Mouse (Mus musculus) ovary, postnatal 10 days (tissue): ENCODE results near the gene Epb41l1.
"Not testable (repeated sequence)": the region's sequence is repeated elsewhere in the genome, so short reads cannot be mapped to it uniquely, and the experiment has no call there.

ENCODE experiments used
- DNase-seq: peaks from one replicate; pipeline ENCODE4 v3.0.0; 2022; ENCODE audit warnings: low spot score

Epb41l1 gene

DNA sequence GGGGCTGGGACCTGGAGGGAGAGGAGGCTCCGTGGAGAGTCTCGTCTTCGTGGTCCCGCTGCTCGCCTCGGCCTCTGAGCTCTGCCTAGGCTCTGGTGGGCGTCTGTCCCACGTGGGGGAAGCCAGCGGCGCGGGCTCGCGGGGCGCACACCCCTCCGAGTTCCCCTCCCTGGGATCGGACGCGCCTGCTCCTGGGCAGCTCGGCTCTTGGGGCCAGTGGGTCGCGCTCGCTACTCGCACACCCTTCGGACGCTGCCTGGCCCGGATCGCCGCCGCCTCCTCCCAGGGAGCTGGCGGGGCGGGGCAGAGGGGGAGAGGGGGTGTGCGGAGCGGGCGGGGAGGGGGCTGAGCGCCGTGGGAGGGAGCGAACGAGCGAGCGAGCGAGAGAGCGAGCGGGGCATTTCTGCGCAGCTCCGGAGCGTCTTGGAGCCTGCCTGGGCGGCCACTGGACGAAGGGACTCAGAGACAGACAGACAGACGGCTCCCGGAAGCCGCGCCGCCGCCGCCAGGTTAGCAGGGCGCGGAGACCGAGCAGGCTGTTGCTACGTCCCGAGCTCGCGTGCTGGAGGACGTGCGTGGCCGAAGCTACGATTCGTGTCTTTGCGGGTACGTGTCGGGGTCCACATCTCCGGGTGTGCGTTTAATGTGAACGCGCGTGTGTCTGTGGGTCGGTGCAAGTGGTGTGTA, at the start of gene Epb41l1:
Gene Epb41l1, plus strand, starts transcription at position 216 of the 687 bp plus-strand sequence.
- DNase-seq, result peak; percentile 19

DNA sequence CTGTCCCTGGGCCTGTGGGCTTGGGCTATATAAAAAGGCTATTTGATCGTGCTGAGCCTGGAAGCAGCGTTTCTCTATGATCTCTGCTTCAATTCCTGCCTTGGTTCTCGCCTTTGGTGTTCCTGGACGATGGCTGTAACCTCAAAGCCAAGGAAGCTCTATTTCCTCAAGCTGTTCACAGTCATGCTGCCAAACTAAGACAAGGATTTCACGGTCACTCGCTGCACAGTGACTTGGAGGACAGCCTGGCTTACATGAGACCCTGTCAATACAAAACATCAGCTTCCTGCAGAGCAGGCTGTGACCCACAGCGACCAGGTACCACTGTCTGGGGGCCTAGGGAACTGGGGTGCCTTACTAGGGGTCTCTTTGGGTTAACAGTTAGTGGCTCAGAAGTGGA, 43.8 kb upstream of the Epb41l1 start:
- no peak for DNase-seq

DNA sequence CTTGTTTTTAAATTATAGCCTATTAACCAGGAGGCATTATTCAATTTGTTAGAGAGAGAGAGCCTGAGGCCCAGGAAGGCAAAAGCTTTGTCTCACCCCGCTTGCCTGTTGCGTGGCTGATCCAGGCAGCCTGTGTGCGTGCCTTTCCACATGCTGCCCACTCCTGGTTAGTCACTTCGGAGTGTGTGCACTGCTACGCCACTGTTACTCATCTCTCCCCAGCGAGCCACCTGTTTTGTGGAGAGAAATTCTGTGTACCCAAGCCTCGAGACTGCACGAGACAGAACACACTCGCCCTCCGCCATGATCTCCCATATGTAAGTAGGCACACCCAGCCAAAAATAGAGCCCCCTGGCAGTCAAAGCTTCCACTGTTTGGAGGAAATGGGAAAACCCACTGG, 40.8 kb upstream of the Epb41l1 start:
- no peak for DNase-seq

DNA sequence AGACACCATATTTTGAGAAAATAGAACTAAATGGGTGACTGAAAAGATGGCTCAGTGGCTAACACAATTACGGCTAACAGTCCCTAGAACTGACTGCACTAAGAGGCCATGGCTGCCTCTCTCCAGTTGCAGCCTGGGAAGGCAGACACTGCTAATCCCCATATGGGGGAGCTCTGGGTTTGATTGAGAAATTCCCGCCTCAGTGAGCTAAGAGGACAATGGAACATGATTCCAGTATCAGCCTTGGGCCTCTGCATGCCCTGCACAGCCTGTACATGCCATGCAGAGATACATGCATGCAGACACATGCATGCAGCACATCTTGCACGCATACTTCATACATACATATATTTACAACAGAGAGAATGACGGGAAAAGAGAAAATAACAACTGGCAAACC, 39.4 kb upstream of the Epb41l1 start:
- DNase-seq, result no peak

DNA sequence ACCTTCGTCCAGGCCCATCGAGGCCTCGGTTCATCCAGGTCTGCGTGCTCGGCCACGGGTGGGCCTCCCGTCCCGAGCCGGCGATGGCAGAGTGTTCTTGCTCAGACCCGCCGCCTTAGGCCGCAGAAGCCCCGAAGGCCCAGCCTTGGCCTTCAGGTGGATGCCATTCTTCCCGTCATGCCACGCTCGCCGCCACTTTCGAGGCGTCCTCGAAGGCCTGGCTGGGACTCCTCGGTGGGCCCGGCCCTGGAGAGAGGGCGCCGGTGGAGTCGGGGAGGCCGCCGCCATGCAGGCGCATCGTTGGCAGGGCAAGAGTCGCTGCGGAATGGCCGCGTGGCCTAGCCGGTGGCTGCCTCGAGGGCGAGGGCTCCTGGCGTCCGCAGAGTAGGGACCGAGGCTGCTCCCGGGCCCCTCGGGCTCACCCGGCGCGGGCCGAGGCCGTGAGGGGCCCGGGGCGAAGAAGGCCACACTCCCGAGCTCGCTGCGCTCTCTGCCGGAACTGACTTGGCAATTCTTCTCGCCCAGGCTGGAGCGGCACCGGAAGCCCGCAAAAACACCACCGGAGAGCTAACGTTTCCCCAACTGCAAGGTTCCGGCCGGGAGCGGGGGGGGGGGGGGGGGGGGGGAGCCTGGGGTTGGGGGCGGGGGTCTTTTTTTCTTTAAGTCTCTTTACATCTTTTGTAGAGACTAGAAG, 28.1 kb upstream of the Epb41l1 start:
- peak; percentile 24 for DNase-seq

DNA sequence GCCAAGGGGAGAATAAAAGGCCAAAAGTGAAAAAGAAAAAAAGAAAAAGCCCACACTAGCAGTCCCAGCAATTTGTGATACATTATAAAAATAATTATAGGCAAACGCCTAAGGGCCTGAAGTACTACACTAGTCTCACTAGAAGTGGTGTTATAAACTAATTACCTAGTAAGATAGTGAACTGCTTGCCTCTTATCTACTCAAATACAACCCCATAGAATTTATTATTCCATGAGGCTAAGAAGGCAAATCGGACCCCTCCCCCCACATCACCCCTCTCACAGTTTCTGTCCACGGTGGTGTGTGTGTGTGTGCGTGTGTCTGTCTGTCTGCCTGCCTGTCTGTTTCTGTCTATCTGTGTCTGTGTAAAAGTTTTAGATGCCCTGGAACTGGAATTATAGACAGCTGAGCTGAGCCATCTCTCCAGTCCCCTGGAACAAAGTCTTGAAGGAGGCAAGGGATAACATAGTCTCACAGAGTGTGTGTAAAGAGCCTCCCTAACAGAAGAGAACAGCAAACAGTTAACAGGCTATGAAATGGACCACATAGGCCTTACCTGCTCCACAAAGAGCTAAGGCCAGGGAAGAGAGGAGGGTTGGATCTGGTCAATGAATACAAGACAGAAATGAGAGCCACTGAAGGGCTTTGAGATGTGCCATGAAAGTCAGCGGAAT, 27.4 kb upstream of the Epb41l1 start:
- DNase-seq, result no peak

DNA sequence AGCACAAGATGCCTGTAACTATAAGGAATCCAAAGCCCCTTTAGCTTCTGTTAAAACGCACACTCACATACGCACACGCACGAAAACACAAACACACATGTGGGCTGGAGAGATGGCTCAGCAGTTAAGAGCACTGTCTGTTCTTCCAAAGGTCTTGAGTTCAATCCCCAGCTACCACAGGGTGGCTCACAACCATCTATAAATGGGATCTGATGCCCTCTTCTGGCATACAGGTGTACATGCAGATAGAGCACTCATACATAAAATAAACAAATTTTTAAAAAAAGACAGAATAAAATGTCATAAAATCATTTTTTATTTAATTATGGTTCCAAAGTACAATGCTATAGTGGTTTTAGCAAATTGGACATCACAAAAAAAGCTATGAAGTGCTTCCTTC, 26.4 kb upstream of the Epb41l1 start:
- DNase-seq, result no peak

DNA sequence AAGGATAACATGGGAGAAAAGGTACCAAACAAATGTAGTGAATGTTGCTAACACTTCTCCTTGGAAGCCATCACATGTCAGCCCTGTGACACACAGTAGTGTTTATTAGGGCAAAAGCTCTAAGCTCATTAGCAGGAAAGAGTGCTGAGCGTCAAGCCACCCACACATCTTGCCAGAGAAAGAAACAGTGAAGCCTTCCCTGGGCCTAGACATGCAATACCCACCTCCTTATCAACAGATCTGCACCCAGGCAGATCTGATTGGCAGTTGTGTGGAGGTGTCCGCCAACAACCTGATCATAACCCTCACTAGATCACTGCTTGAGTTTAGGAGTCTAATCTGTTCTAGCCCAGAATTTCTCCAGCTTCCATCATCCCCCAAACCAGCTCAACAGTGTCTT, 24.6 kb upstream of the Epb41l1 start:
- no peak for DNase-seq

DNA sequence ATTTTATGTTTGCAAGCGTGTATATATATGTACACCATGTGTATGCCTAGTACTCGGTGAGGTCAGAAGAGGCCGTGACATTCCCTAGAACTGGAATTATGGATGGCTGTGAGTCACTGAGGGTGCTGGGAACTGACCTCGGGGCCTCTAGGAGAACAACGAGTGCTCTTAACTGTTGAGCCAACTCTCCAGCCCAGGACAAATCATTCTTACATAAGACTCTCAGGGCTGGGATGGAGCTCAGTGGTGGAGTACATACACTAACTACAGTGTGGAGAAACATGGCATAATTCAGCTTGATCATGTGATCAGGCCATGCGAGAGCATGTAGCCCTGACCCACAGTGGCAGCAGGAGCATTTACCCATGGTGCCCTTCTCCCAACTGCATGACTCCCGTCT, 22.7 kb upstream of the Epb41l1 start:
- DNase-seq, result no peak

DNA sequence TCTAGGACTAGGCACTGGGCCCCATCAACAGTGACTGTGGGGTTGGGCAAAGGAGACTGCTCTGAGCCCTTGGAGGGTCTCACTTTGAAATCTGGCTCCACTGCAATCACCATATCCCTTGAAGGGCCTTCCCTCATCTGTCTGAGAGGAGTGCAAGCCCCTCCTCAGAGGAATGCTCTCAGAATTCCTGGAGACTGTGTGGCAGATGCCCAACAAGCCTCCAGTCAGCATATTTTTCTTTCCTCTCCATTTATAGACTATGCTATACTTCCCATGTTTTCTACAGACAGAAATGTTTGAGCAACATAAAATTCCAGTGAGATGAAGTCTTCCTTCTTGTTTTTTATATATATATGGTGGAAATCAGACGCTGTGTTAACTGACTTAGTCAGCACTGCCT, 21.2 kb upstream of the Epb41l1 start:
- no peak for DNase-seq

DNA sequence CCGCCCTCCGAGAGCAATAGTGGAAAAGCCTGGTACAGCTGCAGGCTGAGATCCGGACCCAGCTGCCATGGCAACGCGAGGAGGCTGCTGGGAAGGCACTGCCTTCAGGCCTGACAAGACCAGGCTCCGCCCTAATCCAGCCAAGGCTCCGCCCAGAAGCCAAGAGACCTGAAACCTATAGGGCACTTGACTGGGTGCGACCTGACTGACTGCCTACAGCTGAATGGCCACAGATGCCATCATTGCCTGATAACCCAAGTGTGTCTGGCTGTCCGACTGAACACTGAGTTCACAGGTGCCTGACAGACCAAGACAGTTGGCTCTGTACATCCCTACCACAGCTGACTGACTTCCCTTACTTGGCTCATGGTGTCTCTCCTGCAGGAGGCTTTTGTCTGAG, 19.4 kb upstream of the Epb41l1 start:
- no peak for DNase-seq

DNA sequence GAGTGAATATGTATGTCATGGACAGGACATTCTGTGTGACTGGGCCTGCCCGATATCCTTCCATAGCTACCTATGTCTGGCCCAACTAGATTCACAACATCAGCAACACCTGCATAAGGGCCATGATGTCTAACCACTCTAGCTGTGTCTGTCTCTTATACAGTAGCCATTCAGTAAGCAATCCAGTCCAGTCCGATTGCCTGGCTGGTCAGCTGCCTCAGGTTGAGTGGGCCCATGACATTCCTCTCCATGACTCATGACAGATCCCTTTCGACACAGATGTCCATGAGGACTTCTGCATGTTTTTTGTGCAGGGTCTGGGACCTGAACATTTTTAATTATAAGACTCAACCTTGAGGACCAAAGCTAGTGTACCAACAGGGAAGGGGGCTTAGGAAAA, 18.7 kb upstream of the Epb41l1 start:
- no peak for DNase-seq

DNA sequence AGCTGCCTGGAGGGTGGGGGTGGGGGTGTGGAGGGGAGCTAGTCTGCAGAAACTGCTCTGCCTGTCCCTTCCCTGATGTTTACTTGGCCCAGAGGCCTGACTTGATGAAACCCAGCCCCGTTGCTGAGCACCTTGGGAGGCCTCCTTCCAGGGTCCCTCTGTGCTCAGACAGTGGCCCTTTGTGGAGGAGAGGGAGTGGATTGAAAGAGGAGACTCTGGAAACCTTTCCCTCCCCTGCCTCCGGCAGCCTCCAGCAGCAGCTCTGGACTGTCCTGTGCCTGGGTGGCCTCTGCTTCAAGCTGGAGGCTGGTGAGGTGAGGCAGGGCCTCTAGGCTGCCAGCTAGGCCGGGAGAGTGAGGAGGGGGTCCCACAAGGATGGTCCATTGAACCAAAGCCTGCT, 13.7 kb upstream of the Epb41l1 start:
- DNase-seq, result no peak

DNA sequence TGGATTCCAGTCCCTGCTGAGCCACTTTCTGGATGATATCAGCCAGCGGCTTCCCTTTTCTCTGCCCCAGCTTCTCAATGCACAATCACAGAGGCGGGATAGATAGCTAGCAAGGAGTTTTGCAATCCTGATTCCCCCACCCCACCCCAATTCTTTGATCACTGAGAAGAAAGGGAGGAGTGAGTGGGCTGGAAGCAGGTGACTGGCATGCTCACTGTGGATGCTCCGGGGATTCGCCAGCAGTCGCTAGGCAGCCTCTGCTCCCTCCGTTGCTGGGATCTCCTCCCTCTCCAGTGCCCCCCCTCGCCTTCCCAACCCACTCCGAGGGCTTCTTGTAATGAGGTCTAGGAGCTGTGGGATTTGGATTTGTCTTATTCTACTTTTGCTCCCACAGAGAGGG, 12.5 kb upstream of the Epb41l1 start:
- no peak for DNase-seq

DNA sequence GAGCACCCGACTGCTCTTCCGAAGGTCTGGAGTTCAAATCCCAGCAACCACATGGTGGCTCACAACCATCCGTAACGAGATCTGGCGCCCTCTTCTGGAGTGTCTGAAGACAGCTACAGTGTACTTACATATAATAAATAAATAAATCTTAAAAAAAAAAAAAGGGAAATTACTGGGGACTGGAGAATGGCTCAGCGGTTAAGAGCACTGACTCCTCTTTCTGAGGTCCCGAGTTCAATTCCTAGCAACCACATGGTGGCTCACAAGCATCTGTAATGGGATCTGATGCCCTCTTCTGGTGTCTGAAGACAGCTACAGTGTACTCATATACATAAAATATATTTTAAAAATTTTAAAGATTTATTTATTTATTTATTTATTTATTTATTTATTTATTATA, 9.4 kb upstream of the Epb41l1 start:
- not testable (repeated sequence) for DNase-seq

DNA sequence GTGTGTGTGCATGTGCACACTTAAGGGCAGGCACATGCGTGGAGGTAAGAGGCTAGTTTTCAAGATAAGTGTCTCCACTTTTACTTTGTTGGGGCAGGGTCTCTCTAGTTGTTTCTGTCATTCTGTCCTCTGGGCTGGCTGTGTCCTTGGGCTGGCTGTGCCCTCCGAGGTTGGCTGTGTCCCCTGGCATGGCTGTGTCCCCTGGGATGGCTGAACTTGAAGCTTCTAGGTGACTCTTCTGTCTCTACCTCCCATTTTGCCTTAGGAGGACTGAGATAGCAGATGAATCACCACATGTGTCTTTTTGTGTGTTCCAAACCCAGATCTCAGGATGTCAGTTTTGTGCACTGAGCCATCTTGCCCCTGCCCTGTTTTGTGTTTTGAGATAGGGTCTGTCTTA, 5.7 kb upstream of the Epb41l1 start:
- no peak for DNase-seq

DNA sequence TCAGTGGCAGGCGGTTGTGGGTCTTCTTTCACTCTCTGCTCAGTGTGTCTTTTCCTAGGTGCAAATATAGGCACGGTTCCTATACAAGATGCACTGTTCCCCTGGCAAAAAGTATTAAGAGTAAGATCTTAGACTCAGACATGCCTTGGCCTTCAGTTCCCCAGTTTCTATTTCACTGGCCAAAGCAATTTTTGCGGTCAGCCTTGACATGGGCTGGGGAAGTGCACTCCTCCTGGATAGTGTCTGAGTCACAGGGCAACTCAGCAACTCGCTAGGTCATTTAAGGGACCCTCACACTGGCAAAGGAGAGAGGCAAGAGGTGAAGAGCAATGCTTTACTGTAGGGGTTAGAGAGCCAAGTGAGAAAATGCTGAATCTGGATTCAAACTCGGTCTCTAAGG, 5.0 kb upstream of the Epb41l1 start:
- no peak for DNase-seq

DNA sequence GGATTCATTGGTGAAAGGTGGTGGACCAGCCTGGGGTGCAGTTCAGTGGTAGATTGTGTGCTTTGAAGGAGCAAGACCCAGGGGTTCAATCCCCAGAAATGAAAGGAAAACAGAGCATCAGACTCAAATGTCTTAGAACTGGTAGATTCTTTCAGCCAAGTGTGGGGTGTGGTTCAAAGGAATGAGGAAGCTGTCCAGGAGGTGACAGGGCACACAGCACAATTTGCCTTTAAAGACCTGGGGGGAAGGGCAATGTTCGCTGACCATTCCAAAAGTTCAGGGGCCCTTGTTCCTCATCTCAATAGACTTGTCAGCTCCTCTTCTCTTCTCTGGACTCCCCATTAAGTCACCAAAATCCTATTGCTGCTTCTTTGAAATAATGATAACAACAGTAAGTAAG, 3.5 kb upstream of the Epb41l1 start:
- no peak for DNase-seq

DNA sequence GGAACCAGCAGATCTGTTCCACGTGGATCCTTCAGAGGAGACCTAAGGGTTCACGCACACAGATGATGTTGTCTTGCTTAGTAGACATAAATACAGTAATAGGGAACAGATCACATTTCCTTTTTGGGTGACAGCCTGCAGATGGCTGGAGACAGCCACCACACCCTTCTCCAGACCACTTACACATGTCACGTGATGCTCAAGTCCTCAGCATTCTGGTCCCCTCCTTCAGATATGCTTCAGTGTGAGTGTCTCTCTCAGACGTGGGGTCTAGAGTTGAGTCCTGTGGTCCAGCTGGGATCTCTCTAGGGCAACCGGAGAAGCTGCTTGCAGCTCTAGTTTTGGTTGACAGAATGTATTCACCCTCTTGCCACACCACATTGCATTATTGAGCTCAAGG, 2.2 kb upstream of the Epb41l1 start:
- no peak for DNase-seq

DNA sequence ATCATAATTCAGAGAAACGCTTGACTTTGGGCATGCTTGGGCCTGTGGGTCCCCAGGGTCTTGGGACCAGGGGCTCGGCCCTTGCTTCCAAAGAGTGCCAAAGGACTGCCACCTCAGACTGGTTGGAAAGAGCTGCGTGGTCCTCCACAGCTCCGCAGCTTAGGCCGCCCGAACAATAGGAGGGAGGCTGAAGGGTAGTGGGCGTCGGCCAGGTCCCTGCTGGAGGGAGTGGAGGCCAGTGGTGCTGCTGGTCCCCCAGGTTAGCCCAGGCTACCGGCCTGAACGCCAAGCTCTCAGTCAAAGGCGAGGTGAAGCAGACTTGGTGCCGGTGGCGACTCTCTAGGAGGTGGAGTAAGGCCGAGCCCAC, 399 bp upstream of the Epb41l1 start:
- no peak for DNase-seq

DNA sequence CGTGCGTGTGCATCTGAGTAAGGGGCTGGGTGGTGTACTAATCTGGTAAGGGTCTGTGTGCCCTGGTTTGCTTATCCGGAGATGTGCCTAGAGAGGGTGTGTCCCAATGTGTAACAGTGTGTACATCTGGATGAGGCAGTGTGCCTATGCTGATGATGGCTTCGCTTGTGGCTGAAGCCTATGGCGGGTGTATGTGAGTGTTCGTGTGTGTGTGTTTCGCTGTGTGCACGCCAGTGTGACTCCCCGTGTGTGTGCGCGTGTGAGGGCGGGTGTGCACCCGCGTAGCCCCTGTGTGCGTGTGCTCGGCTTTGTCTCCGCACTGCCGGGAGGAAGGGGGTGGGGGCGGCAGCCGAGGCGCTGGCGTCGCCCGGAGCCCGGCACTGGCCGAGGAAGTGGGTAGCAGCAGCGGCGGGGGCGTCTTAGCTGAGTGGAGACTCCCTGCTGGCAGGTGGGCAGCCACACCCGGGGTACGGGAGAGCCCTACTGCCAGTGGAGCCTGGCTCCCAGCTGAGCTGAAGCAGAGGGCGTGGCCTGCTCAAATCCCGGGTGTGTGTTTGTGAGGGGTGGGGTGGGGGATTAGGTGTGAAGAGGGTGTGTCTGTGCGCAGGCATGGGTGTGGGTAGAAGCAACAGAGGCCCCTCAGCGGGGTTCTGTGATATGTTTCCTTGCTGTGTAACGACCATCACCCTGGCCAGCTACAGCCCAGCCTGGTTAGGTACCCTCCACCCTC, 837 bp downstream of the Epb41l1 start:
- no peak for DNase-seq

DNA sequence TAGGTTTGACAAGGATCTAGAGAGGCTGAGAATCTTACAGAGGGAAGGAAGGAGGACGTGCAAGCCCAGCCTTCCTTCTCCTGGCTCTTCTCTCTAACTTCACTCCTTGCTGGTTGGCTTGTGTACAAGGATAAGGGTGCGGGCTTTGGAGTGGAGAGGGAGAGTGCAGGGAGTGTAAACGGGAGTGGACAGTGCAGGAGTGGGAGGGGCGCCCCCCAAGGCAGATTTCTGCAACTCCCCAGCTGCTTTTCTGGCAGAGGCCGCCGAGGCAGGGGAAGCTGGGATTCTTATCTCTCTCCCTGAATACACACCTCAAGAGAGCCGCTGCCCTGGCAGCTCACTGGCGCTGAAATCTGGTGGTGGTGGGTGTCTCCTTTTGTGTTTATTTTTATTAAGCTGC, 1.9 kb downstream of the Epb41l1 start:
- DNase-seq, result no peak

DNA sequence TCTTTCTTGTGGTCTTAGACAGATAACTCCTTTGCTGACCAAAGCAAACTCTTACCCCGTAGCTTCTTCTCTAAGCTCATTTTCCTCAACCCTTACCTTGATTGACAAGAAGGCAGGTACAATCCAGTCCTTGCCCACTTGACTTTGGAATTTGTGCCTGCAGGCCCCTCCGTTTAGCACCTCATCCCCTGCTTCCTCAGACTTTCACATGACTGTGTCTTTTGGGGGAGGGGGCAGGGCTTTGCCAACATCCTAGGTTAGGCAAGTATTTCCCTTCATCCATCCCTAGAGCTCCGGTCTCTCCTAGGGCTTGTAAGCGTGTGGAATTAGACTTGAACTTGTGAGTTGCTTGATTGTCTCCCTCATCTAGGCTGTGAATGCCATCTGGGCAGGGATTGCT, 3.0 kb downstream of the Epb41l1 start:
- DNase-seq, result no peak
